Mouse (Mus musculus): ENCODE data around the gene Aco2. TPM values are rescaled to one million over a fixed set of nuclear protein-coding genes. Genes with fewer than 3 reads are reported as not detected.

Aco2 gene
- polyA plus RNA-seq, 1 experiment from 2014 or later: 288 TPM

DNA sequence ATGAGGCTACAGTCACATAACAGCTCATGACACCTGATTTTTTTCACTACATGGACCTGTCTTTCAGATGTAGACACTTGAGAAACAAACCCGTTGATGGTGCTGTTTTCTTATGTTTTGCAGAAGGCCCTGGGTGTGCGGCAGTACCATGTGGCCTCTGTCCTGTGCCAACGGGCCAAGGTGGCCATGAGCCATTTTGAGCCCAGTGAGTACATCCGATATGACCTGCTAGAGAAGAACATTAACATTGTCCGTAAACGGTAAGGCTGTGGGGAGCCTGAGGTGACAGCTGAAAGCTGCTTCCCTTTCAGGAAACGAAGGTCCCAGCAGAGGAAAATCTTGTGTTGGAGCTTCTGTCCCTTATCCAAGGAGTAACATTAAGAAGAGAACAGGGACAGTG is 17.1 kb downstream of the Aco2 start:
- no peak overlapping the region for H3K4me3 ChIP-seq (ENCODE audit: low read length)
- ATAC-seq: no peak
- no peaks in the 10 kb centered on the region for H3K9me3 ChIP-seq (ENCODE audit: control insufficient read depth, low read length)
- H3K4me1 ChIP-seq (ENCODE audit: control insufficient read depth, insufficient read depth, low read length): no peaks in the 10 kb centered on the region
- peaks cover 21% of the 10 kb centered on the region; the same call in 1 of the 2 replicates for H3K36me3 ChIP-seq (ENCODE audit: control insufficient read depth, insufficient read depth, low read length)
- no peak overlapping the region for H3K4me2 ChIP-seq (ENCODE audit: low read depth, low read length)
- WGBS: 94% methylated on average over 7 of the region's 7 CpGs
- H3K27me3 ChIP-seq (replicated peaks; ENCODE audit: control insufficient read depth, insufficient read depth, low read length): no peaks in the 10 kb centered on the region
- no peak overlapping the region for H3K27ac ChIP-seq (ENCODE audit: low read length)
- H3K9ac ChIP-seq (ENCODE audit: low read depth, low read length): no peak overlapping the region

DNA sequence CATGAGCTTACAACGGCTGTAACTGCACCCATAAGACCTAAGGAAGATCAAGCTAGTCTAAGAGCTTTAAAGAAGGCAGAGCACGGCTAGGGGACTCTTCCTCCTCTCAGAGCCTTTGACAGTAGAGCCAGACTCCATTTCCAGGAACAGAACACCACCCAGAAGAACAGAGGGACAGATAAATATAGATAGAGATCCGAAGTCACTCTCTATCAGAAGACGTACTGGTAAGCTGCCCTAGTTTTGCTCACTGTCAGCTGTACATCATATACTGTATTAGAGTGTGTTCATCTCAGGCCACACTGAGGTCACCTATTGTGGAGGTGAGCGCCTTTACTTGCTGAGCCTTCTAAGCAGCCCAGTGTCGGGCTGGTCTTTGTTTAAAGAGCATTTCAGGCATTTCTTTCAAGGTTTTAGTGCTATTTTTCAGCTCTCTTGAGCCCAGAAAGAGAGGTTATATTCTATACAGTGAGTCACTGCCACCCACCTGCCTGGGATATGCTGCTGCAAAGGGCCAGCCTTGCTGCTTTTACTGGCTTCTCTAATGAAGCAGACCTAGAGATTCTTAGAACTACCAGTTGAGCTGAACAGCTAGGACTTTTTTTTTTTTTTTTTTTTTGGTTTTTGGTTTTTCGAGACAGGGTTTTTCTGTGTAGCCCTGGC is 19.2 kb downstream of the Aco2 start:
- no peak overlapping the region for H3K9ac ChIP-seq (ENCODE audit: low read depth, low read length)
- peaks cover 20% of the 10 kb centered on the region; the same call in 1 of the 2 replicates for H3K36me3 ChIP-seq (ENCODE audit: control insufficient read depth, insufficient read depth, low read length)
- H3K27ac ChIP-seq (ENCODE audit: low read length): no peak overlapping the region
- WGBS: 89% methylated on average over 7 of the region's 7 CpGs
- ATAC-seq: no peak
- H3K9me3 ChIP-seq (ENCODE audit: control insufficient read depth, low read length): no peaks in the 10 kb centered on the region
- H3K27me3 ChIP-seq (replicated peaks; ENCODE audit: control insufficient read depth, insufficient read depth, low read length): no peaks in the 10 kb centered on the region
- H3K4me2 ChIP-seq (ENCODE audit: low read depth, low read length): no peak overlapping the region
- H3K4me3 ChIP-seq (ENCODE audit: low read length): no peak overlapping the region
- H3K4me1 ChIP-seq (ENCODE audit: control insufficient read depth, insufficient read depth, low read length): no peaks in the 10 kb centered on the region

DNA sequence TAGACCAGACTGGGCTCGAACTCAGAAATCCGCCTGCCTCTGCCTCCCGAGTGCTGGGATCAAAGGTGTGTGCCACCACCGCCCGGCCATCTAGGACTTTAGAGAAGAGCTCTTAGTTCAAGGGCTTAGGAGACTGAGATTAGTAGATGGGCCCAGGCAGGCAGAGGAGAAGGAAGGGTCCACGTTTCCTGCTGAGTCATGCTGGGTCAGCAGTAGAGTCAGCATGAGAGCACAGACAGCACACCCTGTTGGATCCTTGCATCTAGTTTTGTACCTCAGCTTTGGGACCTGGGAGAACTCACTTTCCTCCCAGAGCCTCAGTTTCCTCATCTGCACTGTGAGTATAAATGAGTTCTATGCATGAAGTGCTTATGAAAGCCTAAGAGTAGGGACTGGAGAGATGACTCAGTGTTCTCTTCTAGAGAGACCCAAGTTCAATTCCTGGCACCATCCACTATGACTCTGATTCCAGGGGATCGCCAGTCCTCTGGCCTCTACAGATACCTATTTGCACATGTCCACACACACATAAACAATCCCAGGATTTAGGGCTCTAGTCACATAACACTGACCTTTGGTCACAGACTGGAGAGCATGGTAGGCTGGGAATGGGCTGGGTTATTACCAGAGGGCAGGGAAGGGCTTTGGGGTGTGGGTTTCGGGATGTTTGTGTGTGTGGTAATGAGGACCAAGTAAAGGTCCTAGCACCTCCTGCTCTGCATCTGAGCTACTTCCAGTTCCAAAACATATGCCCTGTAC is 19.9 kb downstream of the Aco2 start:
- peaks cover 2% of the 10 kb centered on the region for H3K4me1 ChIP-seq (ENCODE audit: control insufficient read depth, insufficient read depth, low read length)
- no peak overlapping the region for H3K4me3 ChIP-seq (ENCODE audit: low read length)
- H3K27me3 ChIP-seq (replicated peaks; ENCODE audit: control insufficient read depth, insufficient read depth, low read length): no peaks in the 10 kb centered on the region
- no peak overlapping the region for H3K4me2 ChIP-seq (ENCODE audit: low read depth, low read length)
- peak; percentile 29; the same call in 1 of the 2 replicates for ATAC-seq
- 80% methylated on average over 8 of the region's 8 CpGs for WGBS
- no peak overlapping the region for H3K9ac ChIP-seq (ENCODE audit: low read depth, low read length)
- H3K27ac ChIP-seq (ENCODE audit: low read length): no peak overlapping the region
- peaks cover 20% of the 10 kb centered on the region; the same call in 1 of the 2 replicates for H3K36me3 ChIP-seq (ENCODE audit: control insufficient read depth, insufficient read depth, low read length)
- H3K9me3 ChIP-seq (ENCODE audit: control insufficient read depth, low read length): no peaks in the 10 kb centered on the region

DNA sequence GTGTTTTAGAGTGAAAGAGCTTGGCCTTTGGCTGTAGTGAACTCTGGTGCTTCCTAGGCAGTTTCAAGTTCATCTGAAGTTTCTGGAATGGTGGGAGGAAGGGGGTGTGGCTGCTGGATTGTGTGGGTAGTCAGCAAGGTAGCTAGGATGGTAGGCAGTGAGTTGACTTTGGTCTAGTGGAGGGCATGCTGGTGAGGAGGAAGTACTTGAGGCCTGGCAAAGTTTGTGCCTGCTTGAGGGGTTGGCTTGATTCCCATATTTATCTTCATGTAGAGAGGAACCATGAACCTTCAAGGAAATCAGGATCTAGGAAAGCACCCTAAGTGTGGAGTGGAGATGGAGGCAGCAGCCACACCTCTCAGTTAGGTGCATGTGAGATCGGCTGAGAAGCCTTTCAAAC is 21.9 kb downstream of the Aco2 start:
- H3K4me3 ChIP-seq (ENCODE audit: low read length): no peak overlapping the region
- no peak overlapping the region for H3K9ac ChIP-seq (ENCODE audit: low read depth, low read length)
- no peaks in the 10 kb centered on the region for H3K9me3 ChIP-seq (ENCODE audit: control insufficient read depth, low read length)
- H3K27ac ChIP-seq (ENCODE audit: low read length): peak overlapping the region; percentile 42; the same call in 1 of the 2 replicates
- no peak overlapping the region for H3K4me2 ChIP-seq (ENCODE audit: low read depth, low read length)
- H3K27me3 ChIP-seq (replicated peaks; ENCODE audit: control insufficient read depth, insufficient read depth, low read length): no peaks in the 10 kb centered on the region
- H3K36me3 ChIP-seq (ENCODE audit: control insufficient read depth, insufficient read depth, low read length): peaks cover 20% of the 10 kb centered on the region; the same call in 1 of the 2 replicates
- peaks cover 15% of the 10 kb centered on the region for H3K4me1 ChIP-seq (ENCODE audit: control insufficient read depth, insufficient read depth, low read length)
- 79% methylated on average over 1 of the region's 1 CpGs for WGBS
- ATAC-seq: no peak

DNA sequence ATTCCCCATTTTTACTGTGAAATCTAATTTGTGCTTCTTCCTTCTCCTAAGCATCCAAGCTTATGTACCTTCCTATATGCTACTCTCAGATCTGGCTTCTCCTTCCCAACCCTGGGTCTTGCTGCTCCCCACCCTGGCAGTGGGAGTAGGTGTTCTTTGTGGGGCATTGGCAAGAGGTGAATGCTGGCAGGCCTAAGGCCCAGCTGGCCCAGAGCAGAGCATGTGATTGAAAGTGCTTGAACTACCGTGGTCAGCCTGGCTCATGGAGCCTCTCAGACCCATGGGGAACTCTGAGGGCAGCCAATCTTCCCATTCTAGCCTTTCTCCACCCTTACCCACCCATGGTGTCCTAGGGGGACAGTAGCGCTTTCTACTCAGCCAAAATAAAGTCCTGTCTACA is 24.3 kb downstream of the Aco2 start:
- Histone ChIP-seq H3K27me3 (replicated peaks; ENCODE audit: control insufficient read depth, insufficient read depth, low read length) (no peaks in the 10 kb centered on the region), H3K4me1 (ENCODE audit: control insufficient read depth, insufficient read depth, low read length) (peaks cover 15% of the 10 kb centered on the region), H3K9ac (ENCODE audit: low read depth, low read length) (no peak overlapping the region), H3K9me3 (ENCODE audit: control insufficient read depth, low read length) (no peaks in the 10 kb centered on the region), H3K36me3 (ENCODE audit: control insufficient read depth, insufficient read depth, low read length) (peaks cover 17% of the 10 kb centered on the region; the same call in 1 of the 2 replicates), H3K27ac (ENCODE audit: low read length) (no peak overlapping the region), H3K4me3 (ENCODE audit: low read length) (no peak overlapping the region), H3K4me2 (ENCODE audit: low read depth, low read length) (no peak overlapping the region)
- ATAC-seq: no peak
- WGBS: 88% methylated on average over 2 of the region's 2 CpGs

DNA sequence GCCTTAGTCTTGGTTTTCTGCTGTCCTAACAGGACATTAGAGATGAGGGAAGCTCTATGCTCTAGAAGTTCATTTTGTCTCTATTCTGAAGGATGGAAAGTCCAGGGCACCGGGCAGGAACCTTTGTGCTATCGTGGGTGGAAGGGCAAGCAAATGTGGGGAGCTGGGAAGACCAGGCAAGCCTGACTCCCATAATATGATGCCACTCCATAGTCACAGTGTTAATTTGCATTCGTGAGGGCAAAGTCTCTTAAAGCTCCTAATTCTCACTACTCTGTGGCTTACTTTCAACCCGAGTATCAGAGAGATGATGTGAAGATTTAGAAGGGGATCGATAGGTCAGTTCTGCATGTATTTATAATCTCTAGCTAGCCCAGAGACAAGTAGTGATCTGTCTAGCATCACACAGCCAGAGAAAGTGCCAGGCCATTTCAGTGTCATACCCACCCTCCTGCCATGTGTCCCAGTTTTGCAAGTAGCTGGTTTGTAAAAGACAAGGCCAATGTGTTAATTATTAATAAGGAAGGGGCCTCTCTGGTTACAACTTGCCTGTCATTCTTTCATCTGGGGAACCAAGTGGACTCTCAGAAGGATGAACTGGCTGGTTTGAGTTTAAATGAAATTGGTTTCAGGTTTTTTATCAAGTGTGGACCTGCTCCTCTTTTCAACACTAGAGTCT is 25.6 kb downstream of the Aco2 start:
- peak overlapping the region; percentile 32; the same call in 1 of the 2 replicates for H3K4me2 ChIP-seq (ENCODE audit: low read depth, low read length)
- no peaks in the 10 kb centered on the region for H3K27me3 ChIP-seq (replicated peaks; ENCODE audit: control insufficient read depth, insufficient read depth, low read length)
- H3K4me1 ChIP-seq (ENCODE audit: control insufficient read depth, insufficient read depth, low read length): peaks cover 15% of the 10 kb centered on the region
- no peak overlapping the region for H3K9ac ChIP-seq (ENCODE audit: low read depth, low read length)
- WGBS: 63% methylated on average over 5 of the region's 5 CpGs
- peak overlapping the region; percentile 47; the same call in 1 of the 2 replicates for H3K27ac ChIP-seq (ENCODE audit: low read length)
- H3K9me3 ChIP-seq (ENCODE audit: control insufficient read depth, low read length): no peaks in the 10 kb centered on the region
- peak; percentile 79 for ATAC-seq
- H3K4me3 ChIP-seq (ENCODE audit: low read length): no peak overlapping the region
- H3K36me3 ChIP-seq (ENCODE audit: control insufficient read depth, insufficient read depth, low read length): peaks cover 15% of the 10 kb centered on the region; the same call in 1 of the 2 replicates

DNA sequence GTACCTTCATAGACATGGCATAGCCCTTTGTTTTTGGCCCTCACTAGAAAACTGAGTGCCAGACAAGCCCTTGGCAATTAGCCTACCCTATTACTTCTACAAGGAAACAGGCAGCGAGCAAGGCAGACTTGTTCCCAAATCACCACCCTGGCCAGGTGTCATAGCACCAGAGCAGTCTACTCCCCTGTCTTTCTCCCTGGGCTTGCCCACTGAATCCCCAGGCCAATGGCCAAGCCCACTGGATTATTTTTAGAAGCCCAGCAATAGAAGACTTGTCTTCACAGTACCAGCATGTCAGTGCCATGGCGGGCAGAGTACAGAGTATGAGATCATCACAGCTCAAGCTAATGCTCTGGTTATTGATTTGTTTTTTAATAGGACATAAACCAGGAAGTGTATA is 26.6 kb downstream of the Aco2 start:
- H3K9me3 ChIP-seq (ENCODE audit: control insufficient read depth, low read length): no peaks in the 10 kb centered on the region
- no peaks in the 10 kb centered on the region for H3K27me3 ChIP-seq (replicated peaks; ENCODE audit: control insufficient read depth, insufficient read depth, low read length)
- ATAC-seq: no peak
- H3K4me3 ChIP-seq (ENCODE audit: low read length): no peak overlapping the region
- 91% methylated on average over 2 of the region's 2 CpGs for WGBS
- no peak overlapping the region for H3K27ac ChIP-seq (ENCODE audit: low read length)
- no peak overlapping the region for H3K9ac ChIP-seq (ENCODE audit: low read depth, low read length)
- peaks cover 15% of the 10 kb centered on the region for H3K4me1 ChIP-seq (ENCODE audit: control insufficient read depth, insufficient read depth, low read length)
- H3K4me2 ChIP-seq (ENCODE audit: low read depth, low read length): no peak overlapping the region
- peaks cover 19% of the 10 kb centered on the region for H3K36me3 ChIP-seq (ENCODE audit: control insufficient read depth, insufficient read depth, low read length)

DNA sequence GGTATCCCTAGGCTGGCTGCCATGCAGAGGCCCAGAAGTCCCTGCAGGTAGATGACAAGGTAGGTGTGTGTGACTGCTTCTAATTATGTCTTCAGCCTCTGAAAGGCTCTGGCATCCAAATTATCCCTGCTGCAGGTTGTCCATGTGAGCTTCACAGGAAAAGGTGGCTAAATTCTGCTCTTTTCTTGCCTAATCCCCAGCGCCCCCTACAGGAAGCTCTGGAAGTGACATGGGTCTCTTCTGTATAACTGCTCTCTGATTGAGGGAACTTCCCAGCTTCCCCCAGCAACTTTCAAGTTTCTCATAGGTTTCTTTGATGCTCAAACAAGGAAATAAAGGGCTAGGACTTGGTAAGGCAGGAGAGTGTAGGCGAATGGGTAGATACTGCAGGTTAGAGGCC is 32.8 kb downstream of the Aco2 start:
- H3K4me2 ChIP-seq (ENCODE audit: low read depth, low read length): no peak overlapping the region
- WGBS: 45% methylated on average over 2 of the region's 2 CpGs
- no peak overlapping the region for H3K9ac ChIP-seq (ENCODE audit: low read depth, low read length)
- no peak overlapping the region for H3K4me3 ChIP-seq (ENCODE audit: low read length)
- no peak for ATAC-seq
- H3K27ac ChIP-seq (ENCODE audit: low read length): no peak overlapping the region
- H3K4me1 ChIP-seq (ENCODE audit: control insufficient read depth, insufficient read depth, low read length): no peaks in the 10 kb centered on the region
- H3K36me3 ChIP-seq (ENCODE audit: control insufficient read depth, insufficient read depth, low read length): peaks cover 34% of the 10 kb centered on the region
- H3K9me3 ChIP-seq (ENCODE audit: control insufficient read depth, low read length): no peaks in the 10 kb centered on the region
- no peaks in the 10 kb centered on the region for H3K27me3 ChIP-seq (replicated peaks; ENCODE audit: control insufficient read depth, insufficient read depth, low read length)

DNA sequence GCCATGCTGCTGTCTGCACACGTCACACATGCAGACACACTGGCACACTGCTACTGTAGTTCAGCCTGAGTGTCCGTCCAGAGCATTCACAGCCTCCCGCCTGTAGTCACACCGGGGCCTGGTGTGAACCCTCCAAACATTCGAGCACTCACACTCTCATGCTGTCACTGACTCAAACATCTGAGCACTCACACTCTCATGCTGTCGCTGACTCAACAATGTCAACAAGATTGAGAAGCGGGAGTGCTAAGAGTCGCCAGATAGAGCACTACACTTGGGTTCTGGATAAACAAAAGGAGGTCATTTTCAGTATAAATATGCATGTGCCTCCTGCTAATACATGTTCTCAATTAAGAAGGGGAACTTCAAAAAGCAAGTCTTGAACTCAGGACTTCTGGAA is 35.8 kb downstream of the Aco2 start:
- H3K4me2 ChIP-seq (ENCODE audit: low read depth, low read length): no peak overlapping the region
- WGBS: 86% methylated on average over 8 of the region's 8 CpGs
- no peak for ATAC-seq
- no peak overlapping the region for H3K9ac ChIP-seq (ENCODE audit: low read depth, low read length)
- H3K36me3 ChIP-seq (ENCODE audit: control insufficient read depth, insufficient read depth, low read length): peaks cover 41% of the 10 kb centered on the region
- no peaks in the 10 kb centered on the region for H3K9me3 ChIP-seq (ENCODE audit: control insufficient read depth, low read length)
- H3K27me3 ChIP-seq (replicated peaks; ENCODE audit: control insufficient read depth, insufficient read depth, low read length): no peaks in the 10 kb centered on the region
- no peaks in the 10 kb centered on the region for H3K4me1 ChIP-seq (ENCODE audit: control insufficient read depth, insufficient read depth, low read length)
- no peak overlapping the region for H3K27ac ChIP-seq (ENCODE audit: low read length)
- no peak overlapping the region for H3K4me3 ChIP-seq (ENCODE audit: low read length)

Measured in intestine, embryonic 16.5 days (tissue).